Mouse (Mus musculus) left cerebral cortex, postnatal 36 days (tissue): ENCODE results near the gene Lonrf2. TPM values are rescaled to one million over a fixed set of nuclear protein-coding genes. Genes with fewer than 3 reads are reported as not detected.

Experiments
- DNase-seq, 2 experiments: peaks; one replicate each; pipeline ENCODE4 v3.0.0; 2021 to 2022; ENCODE audit warnings: low spot score in 2 of 2, mixed read lengths in 1 of 2
- intact Hi-C: fragments of 180-260 bp; cut with DNase I; formaldehyde crosslinking; loops from one replicate; pipeline ENCODE4 v1.15.1; 2025
- total RNA-seq, 2 experiments: library from RNA; stranded (reverse); gene quantifications; 2 replicates each; pipeline ENCODE4 v1.2.3; 2021

The Lonrf2 gene
- total RNA-seq, 2 experiments from 2014 or later: 108 to 120 TPM

DNA sequence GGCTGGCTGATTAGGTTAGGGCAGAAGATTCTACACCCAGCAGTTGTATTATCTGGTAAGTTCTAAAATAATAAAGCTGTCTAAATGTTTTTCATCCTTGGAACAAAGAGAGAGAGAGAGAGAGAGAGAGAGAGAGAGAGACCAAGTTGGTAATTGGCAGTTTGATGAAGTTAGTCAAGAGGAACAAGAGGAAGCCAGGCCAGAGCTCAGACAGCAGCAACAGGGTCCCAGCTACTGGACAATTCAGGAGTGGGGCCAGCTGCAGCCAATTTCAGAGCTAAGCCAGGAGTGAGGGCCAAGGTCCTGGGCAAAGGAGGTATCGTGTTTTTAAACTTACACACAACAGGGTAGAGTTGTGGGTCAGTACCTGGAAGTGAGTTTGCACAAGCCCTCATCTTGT, 6.3 kb upstream of the Lonrf2 start:
- intact Hi-C loops: no loop called here
- DNase-seq: no peak

DNA sequence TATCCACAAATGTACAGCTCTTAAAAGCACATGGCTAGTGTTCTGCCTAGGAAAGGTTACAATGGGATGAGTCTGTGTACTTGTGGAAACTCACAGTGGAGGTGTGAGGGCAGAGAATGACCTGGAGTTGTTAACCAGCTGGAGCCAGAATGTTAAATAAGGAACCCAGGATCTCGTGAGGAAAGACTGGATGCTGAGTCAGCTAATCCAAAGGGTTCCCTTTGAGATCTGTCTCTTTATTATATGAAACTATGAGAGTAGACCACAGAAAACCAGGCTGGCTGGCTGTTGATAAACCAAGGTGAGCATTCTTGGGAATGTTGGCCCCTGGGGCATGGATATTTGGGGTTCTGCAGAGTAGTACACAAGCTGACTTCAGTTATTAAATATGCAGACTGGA, 3.4 kb upstream of the Lonrf2 start:
- intact Hi-C loops: loop anchor here (5.0 kb wide), 1 partner anchor 1123 kb away; no protein-coding TSS in a partner anchor
- DNase-seq: no peak

DNA sequence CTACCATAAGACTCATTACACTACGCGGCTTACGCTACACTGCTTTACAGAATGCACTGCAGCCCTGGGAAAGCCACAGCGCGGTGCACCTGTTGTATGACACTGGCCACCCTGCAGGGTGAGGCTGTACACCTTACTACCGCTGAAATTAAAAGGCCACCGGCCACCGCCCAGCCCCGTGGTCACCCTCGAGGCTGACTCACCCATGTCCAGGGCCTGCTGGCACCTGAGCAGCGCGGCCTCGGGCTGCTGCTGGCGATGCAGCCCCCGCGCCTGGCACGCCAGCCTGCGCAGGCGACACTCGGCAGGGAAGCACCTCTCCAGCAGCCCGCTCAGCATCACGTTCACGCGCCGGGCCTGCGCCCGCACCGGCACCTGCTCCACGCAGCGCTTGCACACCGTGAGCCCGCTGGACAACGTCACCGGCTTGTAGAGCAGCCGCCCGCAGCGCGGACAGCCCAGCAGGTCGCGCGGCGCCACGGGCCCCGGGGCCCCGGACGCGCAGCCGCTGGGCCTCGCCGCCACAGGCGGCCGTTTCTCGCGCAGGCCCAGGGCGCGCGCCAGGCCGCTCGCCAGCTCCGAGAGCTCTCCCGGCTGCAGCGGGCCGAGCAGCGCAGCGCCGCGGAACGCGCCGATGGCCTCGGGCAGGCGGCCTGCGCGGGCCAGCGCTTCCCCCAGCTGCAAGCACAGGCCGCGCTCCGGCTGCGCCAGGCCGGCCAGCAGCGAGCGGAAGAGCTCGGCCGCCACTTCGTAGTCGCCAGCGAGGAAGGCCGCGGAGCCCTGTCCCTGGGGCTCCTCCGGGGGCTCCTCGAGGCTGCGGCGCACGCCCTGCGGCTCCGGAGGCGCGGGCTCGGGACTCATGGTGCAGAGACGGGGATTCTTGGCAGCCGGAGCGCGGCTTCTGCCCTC, 689 bp downstream of the Lonrf2 start:
- intact Hi-C loops: loop anchor here (5.0 kb wide), 1 partner anchor 1119 kb away; no protein-coding TSS in a partner anchor
- peak; percentile 76 to 84 for DNase-seq

DNA sequence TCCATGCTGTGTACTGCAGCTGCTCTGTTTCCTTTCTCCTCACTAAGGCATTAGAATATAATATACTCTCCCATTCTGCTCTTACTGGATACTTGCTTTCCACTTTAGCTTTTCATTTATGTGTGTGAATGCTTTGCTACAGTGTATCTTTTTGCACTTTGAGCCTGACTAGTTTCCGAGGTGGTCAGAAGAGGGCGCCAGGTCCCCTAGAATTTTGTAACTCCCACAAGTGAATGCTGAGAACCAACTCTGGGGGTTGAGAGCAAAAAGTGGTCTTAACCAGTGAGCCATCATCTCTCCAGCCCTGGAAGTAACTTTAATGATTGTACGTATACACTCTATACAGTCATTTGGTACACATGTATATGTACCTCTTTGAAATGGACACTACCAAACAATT, 1.6 kb downstream of the Lonrf2 start:
- DNase-seq: no peak
- intact Hi-C loops: loop anchor here (5.0 kb wide), 1 partner anchor 1118 kb away; no protein-coding TSS in a partner anchor

DNA sequence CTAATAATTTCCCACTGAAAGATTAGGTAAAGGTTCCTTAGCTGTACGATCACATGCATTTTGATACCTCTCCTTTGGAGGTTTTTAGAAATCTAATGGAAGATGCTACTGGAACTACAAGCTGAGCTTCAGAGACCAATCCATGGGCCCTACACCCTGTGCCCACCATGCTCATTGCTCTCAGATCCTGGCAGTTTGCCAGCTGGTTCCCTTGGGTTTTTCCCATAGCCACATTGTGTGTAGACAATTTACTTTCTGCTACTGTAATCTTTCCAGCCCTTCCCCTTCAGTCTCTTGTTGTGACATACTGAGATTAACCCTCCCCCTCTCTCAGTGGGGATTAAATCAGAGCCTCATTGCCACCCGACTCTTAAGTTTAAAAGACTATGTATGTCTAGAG, 11.6 kb downstream of the Lonrf2 start:
- DNase-seq: no peak
- intact Hi-C loops: no loop called here

DNA sequence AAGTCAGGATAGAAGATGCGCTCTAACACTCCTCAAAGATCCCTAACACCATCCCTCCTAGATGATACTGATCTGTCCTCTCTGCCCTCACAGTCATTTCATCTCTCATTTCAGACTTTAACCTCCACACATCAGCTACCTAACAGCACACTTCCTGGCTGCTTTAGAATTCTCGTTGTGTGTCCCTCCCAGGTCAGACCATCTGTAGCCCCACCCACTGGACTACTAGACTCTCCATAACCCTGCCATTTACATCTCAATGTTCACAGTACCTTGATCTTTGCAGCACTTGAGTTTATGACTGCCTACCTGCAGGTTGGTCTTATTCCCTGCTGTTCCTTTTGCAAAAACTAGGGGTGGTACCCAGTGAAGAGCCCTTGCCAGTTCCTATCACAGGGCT, 12.7 kb downstream of the Lonrf2 start:
- DNase-seq: no peak
- intact Hi-C loops: no loop called here

DNA sequence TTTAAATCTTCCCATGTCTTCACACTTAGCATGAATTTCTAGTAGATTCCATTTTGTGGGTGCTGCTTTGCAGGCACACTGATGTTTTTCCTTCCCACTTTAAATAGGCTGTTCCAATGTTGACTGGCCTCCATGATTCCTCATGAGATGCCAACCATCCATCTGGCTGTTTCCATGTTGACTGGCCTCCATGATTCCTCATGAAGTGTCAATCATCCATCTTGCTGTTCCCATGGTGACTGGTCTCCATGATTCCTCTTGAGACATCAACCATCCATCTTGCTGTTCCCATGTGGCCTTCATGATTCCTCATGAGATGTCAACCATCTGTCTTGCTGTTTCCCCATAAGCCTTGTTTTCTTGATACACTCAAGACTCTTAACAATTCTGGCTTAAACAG, 16.8 kb downstream of the Lonrf2 start:
- DNase-seq: no peak
- intact Hi-C loops: no loop called here

DNA sequence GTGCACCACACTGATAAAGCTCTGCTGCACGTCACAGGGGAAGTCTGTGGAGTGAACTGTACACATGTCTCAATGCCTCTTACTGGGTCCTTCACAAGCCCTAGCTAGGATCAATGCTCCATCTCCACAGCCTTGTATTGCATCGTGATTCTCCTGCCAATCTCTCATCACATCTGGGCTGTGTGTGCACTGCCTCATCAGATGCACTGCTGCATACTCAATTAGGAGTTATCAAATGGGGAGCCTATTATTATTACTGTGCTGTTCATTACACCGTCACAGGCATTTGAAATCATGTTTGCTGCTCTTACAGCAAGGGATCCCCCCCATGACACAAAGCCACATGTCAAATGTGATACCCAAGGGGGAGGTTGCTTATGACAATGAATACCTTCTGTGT, 18.8 kb downstream of the Lonrf2 start:
- intact Hi-C loops: no loop called here
- no peak for DNase-seq

DNA sequence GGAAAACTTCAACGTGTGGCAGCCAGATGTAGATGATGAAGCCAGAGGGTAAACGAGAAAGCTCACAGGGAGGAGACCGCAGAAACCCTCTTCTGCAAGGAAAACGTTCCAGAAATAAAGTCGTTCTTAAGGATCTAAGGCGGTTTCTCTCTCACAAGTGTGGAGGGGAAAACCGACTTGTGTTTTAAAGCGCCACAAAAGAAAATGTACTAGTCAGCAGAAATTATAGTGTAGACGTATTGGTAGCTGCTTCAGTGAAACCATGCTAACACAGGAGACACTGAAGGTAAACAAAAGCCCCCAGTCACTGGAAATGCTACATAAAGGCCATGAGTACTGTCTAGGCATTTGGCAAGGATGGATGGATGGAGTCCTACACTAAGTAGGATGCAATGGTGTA, 19.2 kb downstream of the Lonrf2 start:
- DNase-seq: no peak
- intact Hi-C loops: no loop called here

DNA sequence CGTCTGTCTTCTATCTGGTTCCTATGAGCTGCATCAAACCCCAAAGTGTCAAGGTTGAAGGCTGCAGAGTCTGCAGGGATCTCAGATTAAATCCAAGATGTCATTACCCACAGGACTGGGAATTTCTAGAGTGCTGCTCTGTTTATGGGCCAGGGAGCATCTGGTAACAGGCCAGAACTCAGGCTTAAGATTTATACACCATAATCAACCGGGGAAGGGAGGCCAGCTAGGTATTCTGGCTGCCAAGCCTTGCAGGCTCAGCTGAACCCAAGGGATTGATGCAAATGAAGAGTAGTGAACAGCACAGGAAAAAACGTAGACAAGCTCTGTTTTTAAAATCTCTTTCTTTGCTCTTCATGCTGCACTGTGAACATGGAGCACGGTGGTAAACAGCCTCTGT, 20.2 kb downstream of the Lonrf2 start:
- intact Hi-C loops: no loop called here
- DNase-seq: no peak

DNA sequence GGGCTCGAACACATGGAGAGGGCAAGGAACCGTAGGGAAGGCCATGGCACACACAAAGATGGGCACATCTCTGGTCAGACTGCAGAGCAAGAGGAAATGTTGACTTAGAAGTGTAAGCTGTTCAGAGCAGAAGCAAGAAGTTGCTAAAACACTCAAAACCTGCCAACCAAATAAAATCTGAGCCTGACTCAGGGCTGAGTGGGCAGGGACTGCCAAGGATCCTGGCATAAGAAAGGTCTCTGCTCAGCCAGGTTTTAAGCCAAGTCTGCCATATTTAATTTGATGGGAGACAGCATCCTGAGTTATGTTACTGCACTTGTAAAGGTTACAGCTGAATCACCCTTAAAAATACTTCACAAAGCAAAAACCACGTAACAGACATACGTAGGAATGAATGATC, 29.4 kb downstream of the Lonrf2 start:
- intact Hi-C loops: no loop called here
- peak in 1 of 2 experiments; percentile 38 for DNase-seq

DNA sequence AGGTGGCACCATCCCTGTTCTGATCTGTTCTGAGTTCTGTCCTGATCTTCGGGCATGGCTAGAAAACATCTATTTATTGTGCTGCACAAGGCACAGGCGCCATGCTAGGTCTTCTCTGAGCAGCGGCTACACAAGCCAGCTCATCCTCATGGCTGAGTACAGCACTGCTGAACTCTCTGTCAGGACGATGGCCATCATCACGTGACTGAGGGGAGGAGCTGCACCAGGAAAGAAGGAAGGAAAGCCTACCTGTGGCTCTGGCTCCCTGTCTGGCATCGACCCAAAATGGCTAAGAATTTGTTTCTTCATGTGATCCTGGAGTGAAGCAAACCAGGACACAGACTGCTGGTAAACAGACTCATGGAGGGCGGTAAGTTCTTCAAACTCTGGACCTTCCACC, 36.1 kb downstream of the Lonrf2 start:
- intact Hi-C loops: no loop called here
- DNase-seq: no peak

DNA sequence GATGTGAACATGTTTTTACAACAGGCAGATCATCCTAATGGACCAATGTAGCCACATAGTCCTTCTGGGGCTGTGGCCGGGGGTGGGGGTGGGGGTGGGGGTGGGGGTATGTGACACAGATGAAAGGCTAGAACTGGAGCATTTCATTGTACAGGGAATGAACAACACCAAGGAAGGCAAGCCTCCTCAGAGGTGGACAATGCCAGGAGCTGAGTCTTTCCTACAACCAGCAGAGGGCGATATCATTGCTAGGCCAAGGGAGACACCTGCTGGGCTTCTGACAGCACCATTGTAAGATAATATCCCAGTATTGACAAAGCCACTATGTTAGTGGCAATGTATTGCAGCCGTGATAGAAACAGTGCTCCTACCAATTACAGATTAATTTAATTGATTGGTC, 37.2 kb downstream of the Lonrf2 start:
- intact Hi-C loops: loop anchor here (5.0 kb wide), 1 partner anchor 58 kb away; no protein-coding TSS in a partner anchor

DNA sequence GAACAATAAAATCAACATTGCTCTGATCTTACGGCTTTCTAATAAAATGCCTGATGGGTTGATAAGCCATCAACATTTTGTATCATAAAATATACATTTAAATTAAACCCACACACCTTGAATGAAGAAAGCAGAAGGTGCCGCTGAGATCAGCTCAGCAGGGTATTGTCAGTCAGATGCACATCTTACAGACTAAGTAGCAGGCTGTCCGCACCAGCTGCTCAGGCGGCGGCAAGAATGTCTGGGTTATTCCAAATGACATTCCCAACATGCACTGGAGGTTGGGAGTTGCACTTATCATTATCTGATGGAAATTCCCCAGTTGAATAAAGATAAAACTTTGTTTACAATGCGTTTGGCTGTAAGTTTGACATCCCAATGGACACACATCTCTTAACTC, 39.6 kb downstream of the Lonrf2 start:
- intact Hi-C loops: loop anchor here (5.0 kb wide), 1 partner anchor 60 kb away; no protein-coding TSS in a partner anchor
- DNase-seq: no peak

More for the DNA sequence above, 37.2 kb downstream of the Lonrf2 start:
- no peak for DNase-seq

DNA sequence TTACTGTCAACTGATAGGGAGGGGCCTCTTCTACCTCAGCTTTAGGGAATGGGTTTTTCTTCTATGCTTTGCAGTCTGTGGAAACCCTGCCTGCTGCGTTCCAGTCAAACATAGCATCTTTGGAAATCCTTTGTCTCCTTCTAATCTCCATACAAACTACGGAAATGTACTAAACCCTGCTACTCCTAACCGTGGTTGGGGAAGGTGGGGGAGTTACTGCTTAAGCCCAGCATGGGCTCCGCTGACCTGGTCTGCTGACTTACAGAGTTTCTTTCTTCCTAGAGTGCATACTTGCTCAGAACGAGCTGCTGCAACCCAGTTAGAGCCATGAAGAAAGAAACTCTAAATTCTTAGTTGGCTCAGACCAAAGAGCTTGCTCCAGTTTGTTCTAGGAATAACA, 41.0 kb downstream of the Lonrf2 start:
- intact Hi-C loops: loop anchor here (5.0 kb wide), 1 partner anchor 62 kb away; no protein-coding TSS in a partner anchor
- no peak for DNase-seq

DNA sequence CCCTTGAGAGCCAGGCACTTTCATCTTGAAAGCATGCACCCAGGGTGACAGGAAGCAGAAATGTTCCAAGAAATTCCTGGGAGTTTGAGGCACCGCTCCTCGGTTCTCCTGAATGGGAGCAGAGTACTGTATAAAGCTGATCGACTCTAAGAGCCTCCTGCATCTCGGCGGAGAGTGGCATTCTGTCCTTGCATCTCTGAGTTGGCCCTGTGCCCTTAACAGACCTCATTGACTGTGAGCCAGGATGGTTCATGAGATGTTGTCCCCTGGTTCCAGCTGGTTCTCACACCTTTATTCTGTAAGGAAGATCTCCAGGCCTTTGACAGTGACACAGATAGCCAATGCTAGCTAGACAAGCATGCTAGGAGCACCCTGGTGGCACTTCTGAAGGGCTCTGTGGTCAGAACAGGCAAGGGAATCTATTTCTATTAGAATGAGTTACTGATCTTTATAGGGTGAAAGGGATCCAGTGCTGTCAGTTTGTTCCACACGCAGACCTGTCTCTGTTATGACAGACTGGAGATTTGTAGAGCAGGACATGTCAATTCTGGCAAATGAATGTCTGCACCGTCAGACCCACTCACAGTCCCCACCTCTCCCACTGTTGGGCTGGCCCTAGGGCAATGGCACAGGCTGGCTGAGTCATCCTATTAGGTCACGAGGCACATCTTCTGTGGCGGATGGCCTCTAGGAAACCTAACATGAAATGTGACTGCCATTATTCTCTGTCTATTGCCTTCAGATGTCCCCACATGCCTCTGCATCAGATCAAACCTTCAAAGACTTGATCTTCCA, 45.3 kb downstream of the Lonrf2 start:
- intact Hi-C loops: no loop called here

DNA sequence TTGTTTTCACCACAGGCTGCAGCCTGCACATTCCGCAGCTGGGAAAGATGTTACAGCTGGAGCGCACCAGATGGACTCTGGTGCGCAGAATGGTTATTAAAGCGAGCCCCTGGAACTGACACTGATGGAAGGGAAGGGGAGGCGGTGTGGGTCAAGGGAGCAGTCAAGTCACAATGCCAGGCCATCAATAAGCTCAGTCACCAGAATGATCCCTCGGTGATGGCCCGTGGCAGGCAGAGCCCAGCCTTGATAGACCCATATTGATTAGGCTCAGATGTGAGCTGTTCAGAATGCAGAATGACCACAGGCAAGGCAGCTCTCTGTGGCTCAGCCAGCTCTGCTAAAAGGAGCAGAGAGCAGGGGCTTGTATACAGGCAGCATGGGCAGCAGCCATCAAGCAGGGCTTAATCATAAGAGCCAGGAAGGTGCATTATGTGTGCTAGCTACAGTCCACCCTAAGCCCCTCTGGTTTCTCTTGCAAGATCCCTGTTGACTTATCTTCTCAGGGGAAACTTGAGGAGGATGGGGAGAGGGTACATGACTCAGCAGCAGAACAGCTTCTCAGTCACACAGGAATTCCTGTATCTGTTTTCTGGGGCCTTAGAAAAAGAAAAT, 46.4 kb downstream of the Lonrf2 start:
- intact Hi-C loops: loop anchor here (5.0 kb wide), 1 partner anchor 603 kb away; no protein-coding TSS in a partner anchor
- DNase-seq: no peak

More for the DNA sequence above, 45.3 kb downstream of the Lonrf2 start:
- no peak for DNase-seq

DNA sequence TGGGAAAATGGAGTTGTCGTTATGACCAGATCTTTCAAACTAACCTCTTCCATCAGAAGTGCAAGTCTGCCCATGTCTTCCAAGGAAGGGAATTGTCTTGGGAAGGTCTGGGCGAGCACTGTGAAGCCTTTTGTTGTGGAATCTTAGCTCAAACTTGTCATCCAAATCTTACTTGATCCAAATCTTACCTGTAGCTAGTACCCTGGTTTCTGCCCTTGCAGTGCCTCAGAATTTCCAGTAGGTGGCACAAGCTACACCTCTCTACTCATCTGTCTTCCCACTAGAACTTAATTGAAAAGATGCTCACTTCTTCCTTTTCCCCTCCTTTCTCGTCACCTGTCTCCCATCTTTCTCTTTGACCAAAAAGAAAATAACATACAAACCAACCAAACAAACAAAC, 47.6 kb downstream of the Lonrf2 start:
- intact Hi-C loops: loop anchor here (5.0 kb wide), 1 partner anchor 602 kb away; no protein-coding TSS in a partner anchor

DNA sequence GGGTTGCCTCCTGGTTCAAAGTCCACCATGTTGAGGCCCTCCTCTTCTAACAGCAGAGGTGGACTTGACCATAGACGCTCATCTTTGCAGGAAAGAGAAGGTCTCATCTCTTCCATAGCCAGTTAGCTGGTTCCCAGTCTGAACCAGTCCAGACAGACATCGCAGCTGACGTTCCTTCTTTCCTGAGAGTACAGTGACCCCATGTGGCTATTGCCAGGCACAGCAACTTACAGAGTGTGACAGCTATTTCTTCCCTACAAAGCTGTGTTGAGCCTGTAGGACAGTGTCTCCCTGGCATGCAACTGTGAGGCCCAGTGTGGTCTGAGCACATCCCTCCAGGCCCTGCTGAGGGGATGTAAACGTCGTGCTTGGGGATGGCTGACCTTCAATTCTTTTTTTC, 49.1 kb downstream of the Lonrf2 start:
- intact Hi-C loops: loop anchor here (5.0 kb wide), 1 partner anchor 600 kb away; no protein-coding TSS in a partner anchor
- peak; percentile 46 to 57 for DNase-seq

More for the DNA sequence above, 47.6 kb downstream of the Lonrf2 start:
- no peak for DNase-seq

DNA sequence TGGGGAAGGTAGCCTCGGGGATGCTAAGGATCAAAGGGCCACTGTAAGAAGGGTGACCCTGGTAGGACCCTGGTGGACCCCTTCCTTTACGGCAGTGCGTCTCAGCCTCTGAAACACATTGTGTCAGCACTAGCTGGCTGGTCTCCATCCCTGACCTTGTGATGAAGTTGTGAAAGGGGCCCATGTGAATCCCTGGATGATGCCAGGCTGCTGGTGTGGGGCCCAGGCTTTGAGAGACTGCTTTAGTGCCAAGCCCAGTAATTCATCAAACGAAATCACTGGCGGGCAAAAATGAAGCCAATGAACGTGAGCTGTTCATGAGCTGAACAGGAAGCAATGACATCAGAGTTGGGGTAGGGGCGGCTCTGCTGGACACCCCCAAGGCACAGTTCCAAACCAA, 50.2 kb downstream of the Lonrf2 start:
- intact Hi-C loops: loop anchor here (5.0 kb wide), 1 partner anchor 599 kb away; no protein-coding TSS in a partner anchor
- DNase-seq: no peak
